Mouse (Mus musculus) hindbrain, embryonic 11.5 days (tissue): Measurements from ENCODE around the gene Cab39. TPM values are rescaled to one million over a fixed set of nuclear protein-coding genes. Genes with fewer than 3 reads are reported as not detected.

Experiments
- ATAC-seq: fragments of 200-750 bp; cut with Nextera tagmentation; 2 replicates; pipeline ENCODE4 v1.8.0; 2017; ENCODE audit warnings: mild to moderate bottlenecking, moderate TSS enrichment, moderate library complexity; ENCODE audit not compliant: low FRiP score
- DNase-seq: peaks from one replicate; pipeline ENCODE4 v3.0.0-alpha.2; 2015; ENCODE audit warnings: low spot score
- H3K27ac ChIP-seq: fragments of 300-500 bp; sonication (generic); 2 replicates; pipeline ENCODE4 v1.5.1; 2014; ENCODE audit warnings: mild to moderate bottlenecking, low read depth, low read length
- H3K27me3 ChIP-seq: fragments of 300-500 bp; sonication (generic); 2 replicates; pipeline ENCODE4 v1.6.1; 2014; ENCODE audit warnings: mild to moderate bottlenecking, low read length, moderate library complexity, mixed read lengths; ENCODE audit not compliant: control insufficient read depth, insufficient read depth
- H3K36me3 ChIP-seq: fragments of 300-500 bp; sonication (generic); 2 replicates; pipeline ENCODE4 v1.6.1; 2014; ENCODE audit warnings: mild to moderate bottlenecking, low read length, moderate library complexity, mixed read lengths; ENCODE audit not compliant: control insufficient read depth, insufficient read depth
- H3K4me1 ChIP-seq: fragments of 300-500 bp; sonication (generic); replicated peaks from 2 replicates; pipeline ENCODE4 v1.6.1; 2014; ENCODE audit warnings: low read length, mixed read lengths; ENCODE audit not compliant: control insufficient read depth, insufficient read depth
- H3K4me2 ChIP-seq: fragments of 300-500 bp; sonication (generic); replicated peaks from 2 replicates; pipeline ENCODE4 v1.6.1; 2014; ENCODE audit warnings: mild to moderate bottlenecking, low read depth, low read length
- H3K4me3 ChIP-seq: fragments of 300-500 bp; sonication (generic); 2 replicates; pipeline ENCODE4 v1.5.1; 2014; ENCODE audit warnings: low read depth, low read length
- H3K9ac ChIP-seq: fragments of 300-500 bp; sonication (generic); 2 replicates; pipeline ENCODE4 v1.6.1; 2014; ENCODE audit warnings: low read depth, low read length
- H3K9me3 ChIP-seq: fragments of 300-500 bp; sonication (generic); 2 replicates; pipeline ENCODE4 v1.6.1; 2016; ENCODE audit warnings: low read length; ENCODE audit not compliant: control insufficient read depth
- WGBS: fragments of 180-500 bp; shearing (Covaris S2); extraction: QIAGEN DNeasy Blood & Tissue Kit; methylation state at CpG from one replicate; pipeline ENCODE4 v1.1.7; 2014; 5-methylcytosine and 5-hydroxymethylcytosine counted together
- polyA plus RNA-seq: library from polyadenylated mRNA; unstranded; fragments of >200 nt; fragmentation: Nextera tagmentation; extraction: Ambion mirVana; gene quantifications from 2 replicates; pipeline ENCODE4 v1.2.1, GENCODE M21; 2014

The Cab39 gene
- 72.7 and 77.1 TPM in 2 replicates for polyA plus RNA-seq

DNA sequence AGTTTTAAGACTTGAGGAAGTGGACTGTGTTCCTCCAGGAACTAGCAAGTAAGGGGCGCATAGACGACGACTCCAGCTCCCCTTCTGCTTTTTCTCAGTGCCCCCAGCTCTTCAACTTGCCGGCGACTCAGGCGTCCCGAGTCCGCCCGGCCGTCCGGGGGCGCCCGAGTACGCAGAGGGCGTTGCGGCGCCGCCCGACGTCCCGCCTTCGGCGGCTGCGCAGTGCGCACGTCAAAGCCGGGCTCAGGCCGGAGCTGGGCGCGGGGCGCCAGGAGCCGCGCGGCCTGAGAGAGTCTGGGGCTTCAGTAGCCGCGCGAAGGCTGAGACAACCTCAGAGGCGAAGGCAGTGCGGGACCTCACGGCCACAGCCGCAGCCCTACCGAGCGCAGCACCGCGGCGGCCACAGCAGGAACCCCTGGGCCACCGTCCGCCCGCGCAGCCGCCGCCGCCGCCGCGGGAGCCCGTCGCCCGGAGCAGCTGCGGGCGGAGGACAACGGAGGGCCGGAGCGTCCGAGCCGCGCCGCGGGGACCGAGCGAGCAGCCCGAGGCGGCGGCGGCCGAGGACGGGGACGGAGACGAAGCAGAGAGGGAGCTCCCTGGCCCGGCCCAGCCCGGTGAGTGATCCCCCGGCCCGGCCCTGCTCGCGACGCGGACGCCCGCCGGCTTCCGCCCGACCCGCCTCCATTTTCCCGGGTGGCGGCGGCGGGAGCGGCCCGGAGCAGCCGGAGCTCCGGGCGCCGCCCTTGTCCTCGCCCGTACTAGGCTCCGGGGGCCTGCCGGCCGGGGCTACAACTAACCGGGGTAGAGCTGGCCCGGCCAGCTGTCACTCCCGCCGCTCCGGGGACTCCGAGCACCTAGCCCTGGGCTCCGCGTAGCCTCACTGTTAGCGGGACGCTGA, at the start of gene Cab39:
Gene Cab39 (plus strand): TSS at position 234 of the 898 bp plus-strand sequence.
- Histone ChIP-seq H3K9ac (peak within 1 kb of the TSS; percentile 96), H3K4me2 (peak within 1 kb of the TSS; percentile 67), H3K4me3 (peak within 1 kb of the TSS; percentile 97), H3K27ac (peak within 1 kb of the TSS; percentile 95), H3K9me3 (no peaks in the 10 kb centered on the region), H3K36me3 (no peaks in the 10 kb centered on the region), H3K4me1 (no peaks in the 10 kb centered on the region), H3K27me3 (no peaks in the 10 kb centered on the region)
- ATAC-seq (peak; percentile 94), DNase-seq (peak; percentile 94)
- WGBS, result under 1% methylated on average over 78 of the region's 118 CpGs

- no peaks in the 10 kb centered on the region for H3K36me3 ChIP-seq
- WGBS, result 89% methylated on average over 3 of the region's 3 CpGs
- no peak overlapping the region for H3K4me2 ChIP-seq
- no peak overlapping the region for H3K4me3 ChIP-seq
- no peak for DNase-seq
- no peak for ATAC-seq
- H3K9me3 ChIP-seq, result no peaks in the 10 kb centered on the region
- no peaks in the 10 kb centered on the region for H3K27me3 ChIP-seq
- H3K9ac ChIP-seq, result no peak overlapping the region
- no peak overlapping the region for H3K27ac ChIP-seq
- H3K4me1 ChIP-seq, result peaks cover 2% of the 10 kb centered on the region; the same call in 1 of the 2 replicates
Measured at GRCm38 (mm10) chr1:85744539-85744938, 48.7 kb upstream of the Cab39 start.

GRCm38 (mm10) chr1:85746511-85746910, 46.7 kb upstream of the Cab39 start:
- ATAC-seq (no peak), DNase-seq (no peak)
- WGBS, result 93% methylated on average over 5 of the region's 5 CpGs
- Histone ChIP-seq H3K4me3 (no peak overlapping the region), H3K36me3 (no peaks in the 10 kb centered on the region), H3K9me3 (no peaks in the 10 kb centered on the region), H3K4me1 (peaks cover 2% of the 10 kb centered on the region; the same call in 1 of the 2 replicates), H3K27me3 (no peaks in the 10 kb centered on the region), H3K4me2 (no peak overlapping the region), H3K9ac (no peak overlapping the region), H3K27ac (no peak overlapping the region)

DNA sequence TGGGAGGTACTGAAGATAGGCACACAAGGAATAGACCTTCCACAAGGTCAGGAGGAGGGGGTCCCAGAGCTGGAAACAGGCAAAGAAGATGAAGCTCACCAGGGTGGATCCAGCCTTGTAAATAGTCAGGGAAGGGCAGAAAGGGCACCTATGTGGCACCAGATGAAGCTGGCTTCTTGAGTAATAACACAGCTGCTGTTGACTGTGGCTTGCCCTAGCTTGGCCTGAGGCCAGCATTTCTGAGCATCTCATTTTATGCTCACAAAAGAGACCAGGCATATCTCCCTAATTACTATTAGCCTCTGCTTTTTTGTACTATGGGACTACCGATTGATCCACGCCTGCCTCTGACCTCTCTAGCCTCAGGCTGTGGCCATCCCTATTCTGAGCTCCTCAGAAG, 43.4 kb upstream of the Cab39 start:
- Histone ChIP-seq H3K9ac (no peak overlapping the region), H3K27ac (no peak overlapping the region), H3K27me3 (no peaks in the 10 kb centered on the region), H3K4me3 (no peak overlapping the region), H3K4me2 (no peak overlapping the region), H3K4me1 (no peaks in the 10 kb centered on the region), H3K9me3 (no peaks in the 10 kb centered on the region), H3K36me3 (no peaks in the 10 kb centered on the region)
- DNase-seq (no peak), ATAC-seq (no peak)
- WGBS, result 87% methylated on average over 2 of the region's 2 CpGs

- Histone ChIP-seq H3K9ac (no peak overlapping the region), H3K9me3 (no peaks in the 10 kb centered on the region), H3K4me2 (no peak overlapping the region), H3K4me1 (no peaks in the 10 kb centered on the region), H3K27ac (no peak overlapping the region), H3K4me3 (no peak overlapping the region), H3K27me3 (no peaks in the 10 kb centered on the region), H3K36me3 (no peaks in the 10 kb centered on the region)
- no peak for DNase-seq
- no peak for ATAC-seq
- 91% methylated on average over 4 of the region's 4 CpGs for WGBS
Measured at GRCm38 (mm10) chr1:85750650-85751049, 42.6 kb upstream of the Cab39 start.

GRCm38 (mm10) chr1:85751494-85751893, 41.7 kb upstream of the Cab39 start:
- H3K9ac ChIP-seq, result no peak overlapping the region
- WGBS, result 68% methylated on average over 6 of the region's 6 CpGs
- DNase-seq, result no peak
- H3K36me3 ChIP-seq, result no peaks in the 10 kb centered on the region
- H3K27ac ChIP-seq, result no peak overlapping the region
- no peaks in the 10 kb centered on the region for H3K27me3 ChIP-seq
- H3K4me1 ChIP-seq, result no peaks in the 10 kb centered on the region
- ATAC-seq, result no peak
- H3K4me2 ChIP-seq, result no peak overlapping the region
- H3K4me3 ChIP-seq, result no peak overlapping the region
- H3K9me3 ChIP-seq, result no peaks in the 10 kb centered on the region

DNA sequence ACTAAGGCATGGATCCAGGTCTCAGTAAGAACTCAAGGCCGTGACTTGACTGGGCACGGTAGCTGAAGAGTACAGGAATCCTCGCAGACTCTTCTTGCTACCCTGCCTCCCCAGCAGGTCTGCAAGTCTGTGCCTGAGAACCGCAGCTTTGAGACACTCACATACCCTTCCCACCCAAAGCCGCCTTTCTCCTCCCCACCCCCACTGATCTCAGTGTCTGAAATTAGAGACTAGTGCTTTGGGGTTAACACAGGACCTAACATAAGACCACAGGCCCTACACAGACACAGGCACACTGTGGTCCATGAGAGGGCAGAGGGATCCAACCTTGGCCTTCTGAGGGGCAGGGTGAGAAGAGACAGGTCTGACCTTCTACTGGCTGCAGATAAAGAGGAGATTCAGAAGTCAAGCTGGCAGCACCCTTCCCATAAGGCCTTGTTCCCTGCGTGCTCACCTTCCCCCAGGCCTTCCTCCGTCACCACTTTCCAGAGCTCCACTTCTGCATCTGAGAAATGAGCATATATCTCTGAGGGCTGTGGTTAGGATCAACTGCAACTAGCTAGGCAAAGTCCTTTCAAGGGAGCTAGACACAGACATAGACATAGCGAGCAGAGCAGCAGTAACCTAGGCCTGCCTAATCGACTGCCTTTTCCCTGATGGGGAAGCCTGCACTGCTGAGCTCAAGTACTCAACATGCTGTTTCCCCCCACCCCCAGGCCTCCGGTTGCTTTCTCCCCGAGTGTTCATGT, 41.1 kb upstream of the Cab39 start:
- 88% methylated on average over 11 of the region's 11 CpGs for whole genome bisulfite sequencing
- Histone ChIP-seq H3K4me1 (no peaks in the 10 kb centered on the region), H3K4me2 (no peak overlapping the region), H3K27ac (no peak overlapping the region), H3K9ac (no peak overlapping the region), H3K36me3 (no peaks in the 10 kb centered on the region), H3K27me3 (no peaks in the 10 kb centered on the region), H3K4me3 (no peak overlapping the region), H3K9me3 (no peaks in the 10 kb centered on the region)
- ATAC-seq, result no peak
- no peak for DNase-seq

DNA sequence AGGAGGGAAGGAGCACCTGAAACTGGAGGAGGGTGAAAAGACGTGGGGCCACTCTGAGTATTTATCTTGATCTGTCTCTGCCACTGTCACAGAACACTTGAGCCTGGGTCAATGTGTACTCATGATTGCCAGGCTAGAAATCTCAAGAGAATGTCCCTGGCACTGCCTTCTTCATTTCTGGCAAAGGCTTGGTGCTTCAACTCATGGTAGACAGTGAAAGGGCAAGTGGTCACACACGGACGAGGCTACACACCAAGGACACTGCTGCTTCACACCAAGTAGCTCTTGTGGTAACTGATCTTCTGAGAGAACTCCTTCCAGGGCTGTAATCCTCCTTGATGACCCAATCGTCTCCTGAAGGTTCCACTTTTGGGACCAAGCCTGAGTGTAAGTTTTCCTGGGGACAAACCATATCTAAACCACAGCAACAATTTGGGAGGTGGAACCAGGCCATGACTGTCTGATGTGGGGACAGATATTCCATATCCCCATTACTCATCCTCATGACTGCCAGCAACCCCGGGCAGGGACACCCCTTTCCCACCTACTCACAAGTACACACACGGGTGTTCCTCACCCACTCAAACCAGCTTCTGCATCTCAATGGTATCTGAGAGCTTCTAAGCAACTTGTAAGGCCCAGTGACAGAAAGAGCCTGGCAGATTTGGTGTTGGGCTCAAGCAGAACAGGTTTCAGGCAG, 35.6 kb upstream of the Cab39 start:
- 91% methylated on average over 6 of the region's 6 CpGs for WGBS
- no peak overlapping the region for H3K27ac ChIP-seq
- H3K4me1 ChIP-seq, result no peaks in the 10 kb centered on the region
- no peak overlapping the region for H3K9ac ChIP-seq
- ATAC-seq (no peak), DNase-seq (no peak)
- no peaks in the 10 kb centered on the region for H3K27me3 ChIP-seq
- H3K36me3 ChIP-seq, result no peaks in the 10 kb centered on the region
- H3K4me2 ChIP-seq, result no peak overlapping the region
- H3K9me3 ChIP-seq, result no peaks in the 10 kb centered on the region
- H3K4me3 ChIP-seq, result no peak overlapping the region
